ENCODE assay signal across 16 mouse cellular contexts in the genomic region with DNA sequence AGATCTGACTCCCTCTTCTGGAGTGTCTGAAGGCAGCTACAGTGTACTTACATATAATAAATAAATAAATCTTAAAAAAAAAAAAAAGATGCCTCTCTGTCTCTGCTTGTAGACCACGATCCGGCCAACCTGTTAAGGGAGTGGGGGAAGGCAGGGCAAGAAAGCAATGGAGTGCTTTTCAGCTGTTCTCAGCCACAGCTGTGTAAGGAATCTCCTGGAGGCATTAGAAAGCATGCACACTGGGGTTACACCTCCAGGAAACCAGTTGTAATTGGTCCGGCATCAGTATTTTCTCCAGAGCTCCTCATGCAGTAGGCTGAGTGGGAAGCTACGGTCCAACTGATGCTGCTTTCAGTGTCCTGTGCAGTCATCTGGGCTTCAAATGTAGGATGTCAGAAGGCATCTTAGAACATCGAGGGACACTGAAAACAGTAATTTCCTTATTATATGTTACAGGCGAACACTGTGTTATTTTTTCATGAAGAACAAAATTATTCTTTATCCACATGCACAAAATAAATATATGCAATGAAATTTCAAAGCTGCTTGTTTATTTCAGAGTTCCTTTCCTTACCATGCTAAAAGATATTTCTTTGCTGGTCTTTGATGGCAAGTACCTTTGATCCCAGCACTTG.
"Had no signal": no experiment of that assay in that cellular context is flagged by ENCODE, and none has a peak within 500 bp of the region (broad histone marks: within the 10 kb centered on the region; RNA-seq: fewer than 3 reads in every experiment).

No protein-coding gene starts in this region.

- DNase-seq: heart, postnatal 10 days; heart, postnatal 14 days; heart, postnatal 36 days; heart, postnatal 4 days; kidney, adult 11 months; kidney, adult 18-20 months; kidney, adult 2 months; kidney, adult 8-10 months; kidney, adult 9 months; kidney, postnatal 10 days; kidney, postnatal 14 days; kidney, postnatal 25 days; kidney, postnatal 36 days; kidney, postnatal 4 days; layer of hippocampus, adult 9-11 months; layer of hippocampus, postnatal 36 days had no signal
